Mouse (Mus musculus) granulocyte monocyte progenitor cell, adult 5-6 weeks (primary cell): ENCODE data around the gene Dohh. TPM values are rescaled to one million over a fixed set of nuclear protein-coding genes. Genes with fewer than 3 reads are reported as not detected.

ENCODE experiments used
- ATAC-seq: replicated peaks from 2 replicates; pipeline ENCODE4 v1.8.0; 2016; ENCODE audit warnings: mild to moderate bottlenecking, moderate TSS enrichment, inconsistent platforms; ENCODE audit not compliant: poor library complexity, severe bottlenecking
- total RNA-seq, 2 experiments: library from RNA; stranded (forward) in 1 of 2; stranded (reverse) in 1 of 2; fragments of 200-712, 200-1000 nt in 1 of 2; fragments of >200 nt in 1 of 2; fragmentation: Nextera tagmentation in 1 of 2; gene quantifications; 2 replicates each; pipeline ENCODE4 v1.2.3; 2014 to 2017

The Dohh gene
- total RNA-seq, 2 experiments from 2014 or later: 12.2 to 46.2 TPM

- no peak for ATAC-seq
Observed at GRCm38 (mm10) chr10:81379183-81379553, 5.1 kb upstream of the Dohh start.

GRCm38 (mm10) chr10:81379809-81380378 is 4.3 kb upstream of the Dohh start:
- ATAC-seq: no peak

- no peak for ATAC-seq
Observed at GRCm38 (mm10) chr10:81382039-81382438, 2.2 kb upstream of the Dohh start.

- ATAC-seq: peak; percentile 21
Observed at GRCm38 (mm10) chr10:81384605-81384982, 366 bp downstream of the Dohh start.

GRCm38 (mm10) chr10:81385603-81386306 is 1.5 kb downstream of the Dohh start:
- no peak for ATAC-seq

GRCm38 (mm10) chr10:81387716-81388115 is 3.5 kb downstream of the Dohh start:
- ATAC-seq: no peak

GRCm38 (mm10) chr10:81388505-81389055 is 4.4 kb downstream of the Dohh start, which contains the start of gene Gm48552:
Gene Gm48552 (plus strand): TSS chr10:81389005.
- ATAC-seq: no peak

- no peak for ATAC-seq
Observed at GRCm38 (mm10) chr10:81389373-81389772, 5.1 kb downstream of the Dohh start.

- ATAC-seq: peak; percentile 68
Observed at GRCm38 (mm10) chr10:81389801-81390677, 5.8 kb downstream of the Dohh start.

GRCm38 (mm10) chr10:81390678-81390965 is 6.4 kb downstream of the Dohh start:
- no peak for ATAC-seq

- ATAC-seq: no peak
Observed at GRCm38 (mm10) chr10:81392270-81392669, 8.0 kb downstream of the Dohh start.

- ATAC-seq: no peak
Observed at GRCm38 (mm10) chr10:81392781-81393185, 8.6 kb downstream of the Dohh start, which contains the start of gene Smim24. Gene Smim24 (plus strand): TSS chr10:81393051.

- peak; percentile 50 for ATAC-seq
Observed at GRCm38 (mm10) chr10:81393456-81394063, 9.3 kb downstream of the Dohh start.

GRCm38 (mm10) chr10:81395127-81395526 is 10.9 kb downstream of the Dohh start:
- peak; percentile 60 for ATAC-seq

- ATAC-seq: no peak
Observed at GRCm38 (mm10) chr10:81395865-81396264, 11.6 kb downstream of the Dohh start.

GRCm38 (mm10) chr10:81396749-81397148 is 12.5 kb downstream of the Dohh start:
- ATAC-seq: no peak

- ATAC-seq: no peak
Observed at GRCm38 (mm10) chr10:81399296-81399695, 15.1 kb downstream of the Dohh start.

- ATAC-seq: no peak
Observed at GRCm38 (mm10) chr10:81399798-81400308, 15.6 kb downstream of the Dohh start.

GRCm38 (mm10) chr10:81400371-81401204 is 16.4 kb downstream of the Dohh start:
- ATAC-seq: no peak

- ATAC-seq: no peak
Observed at GRCm38 (mm10) chr10:81401205-81401520, 16.9 kb downstream of the Dohh start.
